Mouse (Mus musculus) left cerebral cortex, adult 11 months (tissue): ENCODE results near the gene Rxfp1.
"Not testable (repeated sequence)": the region's sequence is repeated elsewhere in the genome, so short reads cannot be mapped to it uniquely, and the experiment has no call there.

Experiments used
- DNase-seq: peaks from one replicate; pipeline ENCODE4 v3.0.0; 2022; ENCODE audit warnings: low spot score

The Rxfp1 gene

DNA sequence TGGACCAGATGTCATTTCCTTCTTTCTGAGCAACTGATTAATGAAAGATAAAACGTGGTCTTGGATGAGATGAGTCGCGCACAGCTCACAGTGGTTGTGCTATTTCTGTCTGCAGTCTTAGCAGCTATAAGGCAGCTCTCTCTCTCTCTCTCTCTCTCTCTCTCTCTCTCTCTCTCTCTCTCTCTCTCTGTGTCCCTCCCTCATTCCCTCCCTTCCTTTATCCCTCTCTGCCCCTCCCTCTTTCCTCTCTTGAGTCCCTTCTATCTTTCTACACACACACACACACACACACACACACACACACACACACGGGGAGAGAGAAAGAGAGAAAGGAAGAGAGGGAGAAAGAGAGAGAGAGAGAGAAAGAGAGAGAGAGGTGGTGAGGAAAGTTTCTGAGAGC is at the start of gene Rxfp1:
Gene Rxfp1 (minus strand): TSS at position 101 of the 400 bp plus-strand sequence.
- no peak for DNase-seq

DNA sequence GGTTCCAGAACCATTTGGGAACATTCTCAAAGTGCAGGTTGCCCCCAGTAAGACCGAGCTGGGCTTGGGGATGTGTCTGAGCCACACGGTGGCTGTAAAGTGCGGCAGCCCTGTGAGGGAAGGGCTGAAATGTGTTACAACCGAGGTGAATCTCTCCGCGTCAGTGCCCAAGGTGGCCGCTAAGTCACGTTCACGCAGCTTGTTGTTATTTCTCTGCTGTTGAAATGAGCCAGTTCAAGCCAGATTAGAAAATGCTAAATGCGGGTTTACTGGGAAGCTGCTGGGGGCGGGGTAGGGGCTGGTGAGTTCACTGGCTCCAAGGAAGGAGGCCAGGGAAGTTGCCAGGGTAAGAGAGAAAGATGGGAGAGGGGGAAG is 46.7 kb upstream of the Rxfp1 start:
- no peak for DNase-seq

DNA sequence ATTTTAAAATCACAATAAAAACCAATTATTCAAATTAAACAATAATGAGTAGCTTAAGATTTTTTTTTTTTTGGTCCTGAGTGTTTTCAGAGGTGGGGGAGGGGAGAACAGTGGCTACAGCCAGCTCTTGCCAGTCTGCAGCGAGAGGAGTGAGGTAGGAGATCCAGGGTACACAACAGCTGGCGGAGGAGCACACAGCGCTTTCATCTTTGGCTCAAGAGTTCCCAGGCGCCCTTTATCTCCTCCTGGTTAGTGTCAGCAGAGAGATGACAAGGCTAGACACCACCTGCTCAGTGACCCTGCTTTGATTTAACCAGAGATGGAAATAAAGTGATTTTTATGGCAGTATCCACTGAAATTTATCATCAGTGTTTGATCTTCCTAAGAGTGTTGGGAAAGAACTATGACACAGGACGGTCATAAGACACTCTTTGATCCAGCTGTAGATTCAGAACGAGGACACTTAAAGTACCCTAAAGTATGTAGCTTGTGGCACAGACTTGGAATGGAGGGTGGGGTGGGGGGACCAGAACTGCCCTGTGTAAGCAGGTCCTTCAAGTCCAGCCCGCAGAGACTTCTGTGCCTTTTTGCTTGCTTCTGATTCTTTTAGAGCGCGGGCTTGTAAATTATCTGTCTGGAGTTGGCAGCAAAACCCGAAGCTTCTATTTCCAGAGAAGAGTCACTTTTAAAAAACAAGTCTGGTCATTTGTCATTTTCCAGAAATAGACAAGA is 46.1 kb upstream of the Rxfp1 start:
- no peak for DNase-seq

DNA sequence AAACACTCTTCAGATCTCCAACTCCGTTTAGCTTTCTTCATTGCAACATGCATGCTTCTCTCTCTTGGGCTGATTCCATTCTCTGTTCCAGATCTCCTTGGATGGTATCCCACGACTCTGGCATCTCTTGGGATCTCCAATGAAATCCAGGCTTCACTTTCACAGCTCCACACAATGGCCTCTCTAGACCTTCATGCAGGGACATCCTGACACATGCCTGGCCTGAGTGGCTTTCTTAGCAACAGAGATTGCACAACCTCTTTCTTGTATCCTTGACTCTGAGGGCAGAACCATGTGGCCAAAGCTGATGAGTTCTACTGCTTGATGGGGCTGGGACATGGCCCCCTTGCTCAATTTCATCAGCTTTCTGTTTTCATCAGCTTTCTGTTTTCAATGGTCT is 35.0 kb upstream of the Rxfp1 start:
- DNase-seq, result no peak

DNA sequence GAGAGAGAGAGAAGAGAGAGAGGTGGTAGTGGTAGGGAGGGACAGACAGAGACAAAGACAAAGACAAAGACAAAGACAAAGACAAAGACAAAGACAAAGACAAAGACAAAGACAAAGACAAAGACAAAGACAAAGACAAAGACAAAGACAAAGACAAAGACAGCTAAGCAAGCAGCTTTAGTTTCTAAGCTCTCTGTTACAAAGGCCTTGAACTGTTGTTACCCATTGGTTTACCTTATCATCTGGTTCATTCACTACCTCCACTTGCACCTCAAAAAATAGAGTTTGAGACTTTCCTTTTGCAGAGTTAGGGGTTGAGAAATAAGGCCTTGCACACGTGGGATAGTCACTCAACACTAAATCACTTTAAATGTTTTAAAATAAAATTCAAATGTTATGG is 16.1 kb upstream of the Rxfp1 start:
- DNase-seq, result no peak

DNA sequence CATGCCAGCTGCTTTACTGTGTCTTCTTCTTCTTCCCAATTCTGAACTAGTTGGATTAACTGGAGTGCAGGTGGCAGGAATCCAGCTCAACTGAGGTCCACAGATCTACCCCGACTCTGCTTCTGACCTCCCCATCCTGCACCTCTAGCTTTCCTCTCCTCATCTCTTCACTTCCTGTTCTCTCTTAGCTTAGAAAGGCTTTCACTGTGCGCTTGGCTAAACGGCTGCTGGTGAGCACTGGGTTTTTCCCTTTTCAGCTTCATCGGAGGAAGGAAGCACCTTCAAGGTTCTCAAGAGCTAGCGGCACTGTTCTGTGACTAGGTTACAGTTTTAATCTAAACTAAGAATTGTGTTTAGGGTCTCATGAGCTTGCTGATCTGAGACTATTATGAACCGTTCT is 8.9 kb upstream of the Rxfp1 start:
- no peak for DNase-seq

DNA sequence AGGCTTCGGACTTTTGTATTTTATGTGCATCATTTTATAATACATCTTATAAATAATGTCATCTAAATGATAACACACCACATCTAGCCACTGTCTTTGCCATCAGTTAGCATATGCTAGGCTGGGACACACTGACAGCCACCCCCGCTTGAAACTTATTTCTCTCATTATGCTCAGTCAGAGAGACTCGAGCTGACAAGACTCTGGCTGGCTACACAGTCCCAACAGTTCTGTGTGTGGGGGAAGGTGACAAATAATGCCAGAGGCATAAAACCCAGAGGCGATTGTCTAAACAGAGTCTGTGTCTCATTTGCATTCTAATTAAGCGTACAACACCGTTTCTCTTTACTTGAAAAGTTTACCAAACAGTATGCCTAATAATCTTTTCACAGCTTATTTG is 7.4 kb upstream of the Rxfp1 start:
- peak; percentile 14 for DNase-seq

DNA sequence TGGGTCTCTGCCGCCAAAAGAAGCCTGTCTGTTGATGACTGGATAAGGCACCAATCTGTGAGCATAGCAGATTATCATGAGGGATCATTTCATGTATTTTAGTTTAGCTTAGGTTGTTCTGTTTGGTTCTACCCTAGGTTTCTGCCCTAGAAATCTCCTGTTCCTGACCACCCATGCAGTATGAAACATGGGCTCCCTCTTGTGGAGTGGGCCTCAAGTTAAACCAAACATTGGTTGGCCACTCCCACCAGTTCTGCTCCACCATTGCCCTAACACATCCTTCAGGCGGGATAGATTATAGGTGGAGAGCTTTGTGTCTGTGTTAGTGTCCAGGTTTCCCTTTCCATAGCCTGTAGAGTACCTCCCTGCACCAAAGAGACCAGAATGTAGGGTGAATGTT is 6.7 kb upstream of the Rxfp1 start:
- no peak for DNase-seq

DNA sequence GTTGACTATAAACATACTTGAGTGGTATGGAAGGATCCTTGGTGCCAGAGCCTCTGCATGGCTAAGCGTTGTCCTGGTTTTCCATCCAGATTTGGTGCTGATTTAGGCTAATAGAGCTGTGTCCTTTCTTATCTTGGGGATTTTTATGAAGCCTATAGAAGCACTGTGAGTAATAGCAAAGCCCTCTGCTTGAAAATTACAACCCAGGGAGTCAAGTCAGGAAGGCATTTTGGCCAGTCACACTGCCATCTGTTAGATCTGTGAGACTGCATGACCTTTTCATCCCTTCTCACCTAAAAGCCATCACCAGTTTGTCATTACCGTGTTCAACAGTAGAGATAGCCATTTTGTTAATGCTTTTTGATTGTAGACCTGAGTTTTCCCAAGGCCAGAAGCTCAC is 2.7 kb upstream of the Rxfp1 start:
- DNase-seq, result no peak

DNA sequence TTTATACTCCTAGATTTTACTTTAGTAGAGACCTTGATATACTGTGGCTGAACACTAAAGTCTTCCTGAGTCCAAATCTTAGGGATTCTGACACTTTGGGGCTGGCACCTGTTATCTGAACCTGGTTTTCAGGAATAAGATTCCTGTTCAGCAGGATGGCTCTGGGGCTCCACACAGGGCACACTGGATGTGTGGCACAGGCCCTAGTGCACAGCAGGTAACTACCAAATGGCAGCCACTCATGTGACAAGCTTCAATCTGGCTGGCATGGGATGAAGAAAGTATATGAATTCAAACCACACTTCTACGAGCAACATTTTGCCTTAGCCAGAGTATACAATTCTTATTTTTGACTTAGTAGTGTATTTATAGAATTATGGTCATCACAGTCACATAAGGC is 771 bp upstream of the Rxfp1 start:
- no peak for DNase-seq

DNA sequence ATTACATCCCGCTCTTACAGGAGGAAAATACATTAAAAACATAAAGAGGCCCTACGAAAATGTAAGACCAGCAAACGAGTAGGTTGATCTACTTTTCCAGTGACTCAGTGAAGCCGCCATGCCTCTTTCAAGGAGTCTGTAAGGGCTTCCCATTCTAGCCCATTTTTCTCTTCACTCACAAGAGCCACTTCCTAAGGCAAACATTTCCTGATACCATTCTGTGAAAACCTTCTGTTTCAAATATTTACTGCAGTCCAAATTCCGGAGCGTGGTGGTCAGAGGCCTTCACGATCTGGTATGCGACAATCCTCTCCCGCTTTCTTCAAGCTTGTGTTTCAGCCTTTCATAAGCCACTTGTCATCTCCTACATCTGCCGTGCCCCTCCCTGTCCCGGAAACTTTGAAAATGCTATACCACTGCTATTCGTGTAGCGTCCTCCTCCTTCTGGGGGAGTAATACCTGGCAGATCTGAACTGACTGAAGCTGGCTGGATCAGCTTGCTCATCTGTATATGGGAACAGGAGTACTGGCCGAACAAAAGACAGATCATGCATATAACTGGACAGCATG is 11.1 kb downstream of the Rxfp1 start:
- DNase-seq, result no peak

DNA sequence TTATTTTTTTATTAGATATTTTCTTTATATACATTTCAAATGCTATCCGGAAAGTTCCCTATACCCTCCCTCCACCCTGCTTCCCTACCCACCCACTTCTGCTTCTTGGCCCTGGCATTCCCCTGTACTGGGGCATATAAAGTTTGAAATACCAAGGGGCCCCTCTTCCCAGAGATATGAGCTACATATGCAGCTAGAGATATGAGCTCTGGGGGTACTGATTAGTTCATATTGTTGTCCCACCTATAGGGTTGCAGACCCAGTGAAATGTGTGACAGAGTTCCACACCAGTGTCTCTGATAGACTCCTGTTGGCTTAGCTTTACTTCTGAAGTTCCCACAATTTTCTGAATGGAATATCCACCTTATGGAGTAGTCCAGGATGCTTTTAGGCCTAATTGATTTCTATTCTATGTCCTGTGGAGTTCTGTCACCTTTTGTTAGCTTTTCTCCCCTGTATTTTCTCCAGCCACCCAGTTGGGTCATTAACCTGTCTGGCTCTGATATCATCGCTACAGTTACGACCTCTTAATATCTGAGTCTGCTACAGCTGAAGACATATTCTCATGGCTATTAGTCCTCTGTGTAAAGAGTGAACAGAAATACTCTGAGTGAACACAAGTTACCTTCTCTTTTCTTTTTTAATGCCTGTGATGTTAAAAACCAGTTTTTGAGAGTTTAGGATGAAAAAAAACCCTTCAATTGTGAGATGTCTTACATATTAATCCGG is 16.8 kb downstream of the Rxfp1 start:
- DNase-seq, result no peak

DNA sequence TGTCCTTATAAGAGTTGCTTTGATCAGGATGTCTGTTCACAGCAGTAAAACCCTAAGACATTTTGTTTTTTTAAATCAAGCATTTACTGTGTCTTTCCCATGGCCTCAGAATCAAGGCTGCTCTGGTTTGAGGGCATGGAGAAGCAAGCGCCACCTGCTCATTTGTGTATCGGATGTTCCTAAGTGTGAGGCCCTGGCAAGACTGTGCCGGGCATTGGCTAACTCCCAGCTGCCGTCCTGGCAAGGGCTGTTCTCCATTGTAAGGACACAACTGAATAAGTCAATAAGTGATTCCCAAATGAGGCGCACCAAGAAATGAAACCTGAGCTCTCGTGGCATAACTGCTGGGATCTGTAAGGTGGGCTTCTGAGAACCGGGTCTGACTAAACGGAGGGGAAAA is 31.2 kb downstream of the Rxfp1 start:
- DNase-seq, result no peak

DNA sequence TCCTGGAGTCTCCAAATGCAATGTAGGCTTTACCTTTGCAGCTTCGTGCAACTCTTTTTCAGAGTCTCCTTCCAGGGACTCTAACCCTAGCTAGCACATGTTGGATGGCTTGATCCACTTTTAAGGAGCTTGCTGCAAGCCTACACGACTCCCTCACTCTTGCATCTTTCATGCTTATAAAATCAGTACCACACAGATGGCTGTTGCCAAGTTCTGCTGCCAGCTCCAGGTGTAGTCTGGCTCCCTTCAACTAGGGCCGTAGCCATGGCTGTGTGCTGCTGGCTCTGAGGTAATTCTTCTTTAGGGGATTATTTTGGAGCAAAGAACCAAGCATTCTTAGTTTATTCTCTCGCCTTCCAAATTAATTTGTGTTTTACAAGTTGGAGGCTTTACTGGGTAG is 34.5 kb downstream of the Rxfp1 start:
- no peak for DNase-seq

DNA sequence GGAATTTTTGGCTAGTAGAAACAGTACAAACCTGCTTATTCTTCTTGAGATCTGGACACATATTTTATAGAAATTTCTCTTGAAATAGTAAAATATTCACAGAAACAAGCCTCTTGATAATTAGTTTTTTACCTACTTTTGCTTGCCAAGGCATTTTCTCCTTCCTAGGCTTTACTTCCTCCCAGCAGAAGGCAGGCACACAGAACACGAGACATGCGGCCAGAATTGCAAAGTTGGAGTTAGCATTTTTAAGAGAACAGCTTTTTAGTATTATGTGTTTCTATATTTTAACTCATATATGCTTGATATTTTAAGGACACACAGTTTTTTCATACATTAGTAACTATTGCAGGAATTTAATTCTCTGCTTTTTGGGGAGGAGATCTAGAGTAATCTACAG is 45.7 kb downstream of the Rxfp1 start:
- no peak for DNase-seq

DNA sequence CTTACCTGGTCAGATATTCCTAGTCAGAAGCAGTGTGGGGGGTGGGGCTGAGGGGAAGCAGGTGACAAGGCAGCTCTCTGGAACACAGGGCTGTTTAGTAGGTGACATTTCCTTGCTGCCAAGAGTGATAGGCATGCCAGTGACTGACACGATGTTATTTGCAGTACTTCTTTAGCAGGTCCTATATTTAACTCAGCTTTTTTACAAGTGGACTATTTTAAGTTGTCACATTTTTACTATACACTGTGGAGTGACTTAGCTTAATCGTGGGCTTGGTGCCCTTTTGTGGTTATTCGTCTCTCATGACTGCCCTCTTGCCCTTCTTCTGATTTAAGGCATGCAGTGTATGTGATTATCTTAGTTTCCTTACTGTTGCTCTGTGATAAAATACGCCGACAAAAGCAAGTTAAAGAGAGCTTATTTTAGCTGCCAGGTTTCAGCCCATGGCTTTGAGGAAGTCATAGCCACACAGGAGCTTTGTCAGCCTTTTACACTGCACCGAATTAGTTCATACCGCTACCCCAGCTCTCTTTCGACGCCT is 47.5 kb downstream of the Rxfp1 start:
- DNase-seq, result no peak

DNA sequence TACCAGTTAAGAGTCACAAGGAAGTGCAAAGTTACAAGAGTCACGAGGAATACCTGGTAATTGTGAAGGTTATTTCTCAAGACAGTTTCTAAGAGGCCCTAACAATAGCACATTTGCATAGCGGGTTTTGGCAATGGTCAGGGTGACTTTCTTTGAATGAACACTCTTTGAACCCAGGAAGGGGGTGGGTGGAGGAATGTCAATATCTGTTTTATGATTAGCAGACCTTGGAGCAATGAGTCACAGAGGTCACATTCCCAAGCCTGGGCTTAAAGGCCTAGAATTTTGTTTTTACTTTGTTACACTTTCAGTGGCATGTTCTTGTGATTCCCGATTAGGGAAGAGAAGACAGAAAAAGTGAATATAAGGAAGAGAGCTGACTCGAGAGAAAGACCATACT is 49.6 kb downstream of the Rxfp1 start:
- not testable (repeated sequence) for DNase-seq

DNA sequence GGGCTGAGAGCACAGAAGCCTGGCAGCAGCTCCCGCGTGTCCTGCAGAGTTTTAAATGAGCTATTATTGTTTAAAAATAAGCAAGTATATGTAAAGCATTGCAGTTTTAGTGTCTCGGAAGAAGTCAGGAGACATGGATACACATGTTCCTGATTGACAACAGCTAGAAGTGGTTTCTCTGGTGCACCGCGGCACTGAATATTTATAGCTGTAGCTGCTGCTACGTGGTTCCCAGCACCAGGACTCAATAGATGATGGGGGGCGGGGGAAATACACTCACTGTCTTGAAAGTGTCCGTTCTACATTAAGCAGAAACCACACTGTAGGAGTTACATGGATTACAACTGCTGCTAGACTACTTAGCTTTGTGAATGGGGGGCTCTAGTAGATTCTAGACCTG is 54.2 kb downstream of the Rxfp1 start:
- DNase-seq, result no peak

DNA sequence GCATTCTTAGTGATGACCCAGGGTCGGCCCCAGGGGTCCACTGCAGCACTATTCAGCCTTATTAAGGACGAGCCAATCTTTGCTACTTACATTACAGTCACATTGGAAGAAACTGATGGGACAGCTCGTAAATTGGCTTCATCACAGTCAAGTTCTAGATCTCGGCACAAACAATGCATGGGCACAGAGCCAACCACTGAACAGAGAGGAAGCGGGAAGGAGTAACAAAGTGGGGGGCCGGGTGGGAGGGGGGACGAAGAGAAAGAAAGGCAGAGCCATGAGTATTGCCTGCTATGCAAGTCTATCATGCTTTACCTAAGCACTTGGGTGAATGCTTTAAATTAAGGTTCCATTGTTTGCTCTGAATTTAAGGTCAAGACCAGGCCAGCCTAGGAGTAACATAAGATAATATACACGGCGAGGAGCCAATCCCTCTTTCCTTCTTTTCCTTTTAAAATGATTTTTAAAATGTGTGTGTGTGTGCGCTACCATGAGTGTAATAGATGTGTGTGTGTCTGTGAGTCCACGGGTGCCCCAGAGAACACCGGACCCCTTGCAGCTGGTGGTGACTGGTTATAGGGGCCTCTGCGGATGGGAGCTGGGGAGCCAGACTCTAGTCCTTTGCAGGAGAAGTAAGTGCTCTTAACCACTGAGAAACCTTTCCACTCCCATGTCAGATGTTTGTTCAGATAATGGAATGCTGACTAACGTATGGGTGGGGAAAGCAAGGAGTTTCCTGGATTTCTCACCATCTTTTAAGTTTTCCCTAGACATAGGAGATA is 55.1 kb downstream of the Rxfp1 start:
- DNase-seq, result no peak

DNA sequence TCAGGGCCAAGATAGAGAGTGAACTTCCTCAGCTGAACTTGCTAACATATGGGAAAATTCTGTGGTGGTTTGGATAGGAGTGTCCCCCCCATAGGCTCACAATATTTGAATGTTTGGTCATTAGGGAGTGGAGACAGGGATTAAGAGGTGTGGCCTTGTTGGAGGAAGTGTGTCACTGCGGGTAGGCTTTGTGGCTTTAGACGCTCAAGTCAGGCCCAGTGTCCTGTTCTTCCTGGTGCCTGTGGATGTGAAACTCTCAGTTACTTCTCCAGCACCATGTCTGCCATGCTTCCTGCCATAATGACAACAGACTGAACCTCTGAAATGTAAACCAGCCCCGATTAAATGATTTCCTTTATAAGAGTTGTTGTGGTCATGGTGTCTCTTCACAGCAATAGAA is 61.3 kb downstream of the Rxfp1 start:
- no peak for DNase-seq

DNA sequence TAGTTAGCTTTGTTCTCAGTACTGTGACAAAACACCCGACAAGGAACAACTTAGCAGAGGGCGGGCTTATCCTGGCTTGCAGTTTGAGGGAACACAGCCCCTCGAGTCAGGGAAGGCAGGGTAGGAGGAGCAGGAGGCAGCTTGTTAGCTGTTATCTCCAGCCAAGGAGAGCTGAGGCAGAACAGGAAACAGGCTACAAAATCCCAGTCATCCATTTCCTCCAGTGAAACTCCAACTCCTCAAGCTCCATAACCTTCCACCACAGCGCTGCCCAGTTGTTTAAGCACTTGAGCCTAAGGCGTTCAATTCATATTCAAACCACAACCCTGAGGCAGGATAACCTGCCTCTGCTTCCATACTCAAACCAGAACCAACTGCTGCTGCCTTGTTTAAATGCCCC is 63.0 kb downstream of the Rxfp1 start:
- DNase-seq, result no peak

DNA sequence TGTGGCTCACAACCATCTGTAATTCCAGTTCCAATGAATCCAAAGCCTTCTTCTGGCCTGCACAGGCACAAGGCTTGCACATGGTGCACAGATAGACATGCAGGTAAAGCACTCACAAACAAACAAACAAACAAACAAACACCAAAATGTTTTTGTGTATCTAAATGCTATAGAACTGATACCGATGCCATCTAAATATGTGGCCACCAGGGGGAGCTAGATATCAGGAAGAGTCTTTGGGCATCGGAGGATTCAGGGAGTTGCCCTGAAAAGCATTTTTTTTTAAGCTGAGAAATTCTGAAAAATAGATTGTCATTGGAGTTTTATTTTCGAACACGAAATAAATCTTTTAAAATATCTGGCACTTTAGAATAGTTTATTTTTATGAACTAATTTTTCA is 64.6 kb downstream of the Rxfp1 start:
- peak; percentile 22 for DNase-seq

DNA sequence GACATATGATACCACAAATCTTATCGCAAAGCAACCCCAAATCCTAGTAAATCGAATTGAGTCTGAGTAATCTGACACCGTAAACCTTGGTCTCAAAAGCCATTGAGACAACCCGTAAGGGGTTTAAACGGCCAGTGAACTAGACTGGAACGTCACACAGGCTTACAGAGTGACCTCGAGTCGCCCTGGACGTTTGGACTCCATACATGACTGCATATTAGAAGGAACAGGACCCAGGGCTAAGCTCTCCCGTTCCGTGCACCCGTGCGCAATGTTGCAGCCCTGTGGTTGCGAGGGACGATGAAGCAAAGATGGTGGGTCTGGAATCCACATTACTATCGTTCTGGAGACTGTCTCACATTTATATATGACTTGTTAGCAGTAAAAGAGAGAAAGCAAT is 65.5 kb downstream of the Rxfp1 start:
- DNase-seq, result no peak
